ENCODE assay signal across 8 mouse cellular contexts in the genomic region with DNA sequence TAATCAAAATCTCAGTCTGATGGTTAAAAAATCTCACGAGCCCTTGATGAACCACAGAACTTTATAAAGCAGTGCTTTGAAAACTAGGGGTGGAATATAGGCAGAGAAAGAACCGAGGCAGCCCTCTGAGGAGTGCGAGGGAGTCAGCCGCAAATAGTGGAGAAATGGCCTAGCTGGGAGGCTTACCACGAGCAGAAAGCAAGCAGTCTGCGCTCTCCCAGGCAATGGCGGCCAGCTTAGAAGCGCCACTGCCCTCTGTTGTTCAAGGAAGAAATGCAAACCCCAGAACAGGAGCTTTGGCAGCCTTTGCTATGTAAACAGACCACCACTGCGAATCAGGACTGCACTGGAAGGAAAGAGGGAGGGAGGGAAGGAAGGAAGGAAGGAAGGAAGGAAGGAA.
A peak's percentile ranks its signal among the peaks of the same experiment; 100 is the strongest.
DNase-seq lines count a peak whose midpoint lies in the region; ATAC-seq lines count a peak whose summit lies in the region.

No protein-coding gene starts in this region.

- H3K4me1 ChIP-seq in intestine, embryonic 15.5 days (replicated peaks), result no peaks in the 10 kb centered on the region
- H3K4me1 ChIP-seq in midbrain, embryonic 16.5 days (ENCODE audit: control insufficient read depth, insufficient read depth, low read length), result peaks cover 4% of the 10 kb centered on the region

- ATAC-seq in intestine, embryonic 15.5 days, result peak; percentile 76
- peak; percentile 70; the same call in 1 of the 2 replicates for ATAC-seq in midbrain, embryonic 16.5 days

- intact Hi-C loops in left cerebral cortex, postnatal 10 days (cut with DNase I), result loop anchor here (10.0 kb wide), 2 partner anchors 520 to 840 kb away; no protein-coding TSS in a partner anchor

- no peaks in the 10 kb centered on the region for H3K27me3 ChIP-seq in intestine, embryonic 15.5 days (replicated peaks)
- H3K27me3 ChIP-seq in midbrain, embryonic 16.5 days (ENCODE audit: control insufficient read depth, insufficient read depth, low read depth, low read length), result no peaks in the 10 kb centered on the region; the same call in 1 of the 2 replicates

- no peak overlapping the region for H3K27ac ChIP-seq in intestine, embryonic 15.5 days
- no peak overlapping the region for H3K27ac ChIP-seq in midbrain, embryonic 16.5 days (ENCODE audit: low read length)

- H3K9me3 ChIP-seq in intestine, embryonic 15.5 days, result no peaks in the 10 kb centered on the region
- H3K9me3 ChIP-seq in midbrain, embryonic 16.5 days (replicated peaks; ENCODE audit: control insufficient read depth, low read length, poor library complexity, severe bottlenecking), result no peaks in the 10 kb centered on the region

- 10% methylated on average over 9 of the region's 9 CpGs for WGBS in intestine, embryonic 15.5 days
- 10% methylated on average over 9 of the region's 9 CpGs for WGBS in midbrain, embryonic 16.5 days

- peak; percentile 46 to 82 for DNase-seq in adrenal gland, adult (ENCODE audit: inconsistent age in 2 of 2, low spot score in 1 of 2)
- DNase-seq in cerebellum, postnatal 36 days, result peak; percentile 31 to 36
- peak; percentile 28 for DNase-seq in gastrocnemius, adult 18-20 months (ENCODE audit: low spot score)
- peak; percentile 60 for DNase-seq in left cerebral cortex, postnatal 10 days (ENCODE audit: extremely low spot score in 1 of 2, low spot score in 2 of 2)
- DNase-seq in yolk sac, embryonic 10.5 days (ENCODE audit: low spot score), result peak; percentile 49
- no peak for DNase-seq in spleen, adult 18-20 months

- no peak overlapping the region for H3K9ac ChIP-seq in intestine, embryonic 15.5 days
- H3K9ac ChIP-seq in midbrain, embryonic 16.5 days (ENCODE audit: low read depth, low read length), result no peak overlapping the region

- H3K4me3 ChIP-seq in intestine, embryonic 15.5 days (replicated peaks), result no peak overlapping the region
- no peak overlapping the region for H3K4me3 ChIP-seq in midbrain, embryonic 16.5 days (ENCODE audit: low read depth, low read length)

- no peak overlapping the region for H3K4me2 ChIP-seq in intestine, embryonic 15.5 days (replicated peaks)
- no peak overlapping the region for H3K4me2 ChIP-seq in midbrain, embryonic 16.5 days (ENCODE audit: low read length)

- H3K36me3 ChIP-seq in intestine, embryonic 15.5 days, result no peaks in the 10 kb centered on the region
- H3K36me3 ChIP-seq in midbrain, embryonic 16.5 days (ENCODE audit: control insufficient read depth, insufficient read depth, low read length), result no peaks in the 10 kb centered on the region

Comparison
In these comparisons a context has a peak if more than half of its experiments do, and no peak if none do; other contexts are left out.
1. DNase-seq: peak in adrenal gland, adult (2 of 2), cerebellum, postnatal 36 days (2 of 2), gastrocnemius, adult 18-20 months (single experiment), left cerebral cortex, postnatal 10 days (2 of 2) and yolk sac, embryonic 10.5 days (single experiment); none in spleen, adult 18-20 months (0 of 2).